10 mouse cellular contexts compared by ENCODE assay signal in the genomic region with DNA sequence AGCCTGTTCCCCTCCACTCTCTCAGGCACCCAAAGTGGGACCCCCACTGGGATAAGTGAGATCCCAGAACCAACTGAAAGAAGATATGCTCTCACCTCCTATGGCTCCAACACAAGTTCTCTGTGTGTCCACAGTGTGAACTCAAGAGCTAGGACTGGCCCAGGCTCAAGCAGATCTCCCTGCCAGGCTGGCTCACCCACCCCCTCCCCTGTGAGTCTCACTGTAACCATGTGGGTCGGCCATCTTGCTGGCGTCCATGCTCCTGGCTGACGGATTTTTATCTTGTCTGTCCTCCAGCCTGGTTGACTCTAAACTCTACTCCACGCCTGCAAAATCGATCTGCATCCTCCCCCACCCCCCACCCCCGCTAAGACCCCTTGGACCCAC. TPM values are rescaled to one million over a fixed set of nuclear protein-coding genes. Genes with fewer than 3 reads are reported as not detected.
A peak's percentile ranks its signal among the peaks of the same experiment; 100 is the strongest.
DNase-seq lines count a peak whose midpoint lies in the region; ATAC-seq lines count a peak whose summit lies in the region.
"Had no signal": no experiment of that assay in that cellular context is flagged by ENCODE, and none has a peak within 500 bp of the region (broad histone marks: within the 10 kb centered on the region; RNA-seq: fewer than 3 reads in every experiment).

No protein-coding gene starts in this region.

- H3K4me3 ChIP-seq in lung, embryonic 16.5 days (ENCODE audit: low read length): no peak overlapping the region
- H3K4me3 ChIP-seq in stomach, embryonic 16.5 days (replicated peaks; ENCODE audit: low read length): no peak overlapping the region
- H3K4me3 ChIP-seq: embryonic facial prominence, embryonic 12.5 days had no signal

- peak overlapping the region; percentile 76 for H3K27ac ChIP-seq in lung, embryonic 16.5 days (ENCODE audit: low read length)
- H3K27ac ChIP-seq in stomach, embryonic 16.5 days (ENCODE audit: low read length): no peak overlapping the region
- H3K27ac ChIP-seq: embryonic facial prominence, embryonic 12.5 days had no signal

- H3K36me3 ChIP-seq in lung, embryonic 16.5 days (ENCODE audit: control insufficient read depth, insufficient read depth, low read length): no peaks in the 10 kb centered on the region
- no peaks in the 10 kb centered on the region for H3K36me3 ChIP-seq in stomach, embryonic 16.5 days (ENCODE audit: control insufficient read depth, insufficient read depth, low read length)
- H3K36me3 ChIP-seq: embryonic facial prominence, embryonic 12.5 days had no signal

- intact Hi-C loops in heart, postnatal 14 days (cut with DNase I): no loop called here
- intact Hi-C loops in heart, postnatal 10 days (cut with DNase I): no loop called here
- intact Hi-C loops in gastrocnemius, postnatal 14 days (cut with DNase I; ENCODE audit: low total_unique reads): no loop called here

- H3K4me2 ChIP-seq in lung, embryonic 16.5 days (ENCODE audit: low read depth, low read length): no peak overlapping the region; the same call in 1 of the 2 replicates
- H3K4me2 ChIP-seq in stomach, embryonic 16.5 days (ENCODE audit: low read depth, low read length): no peak overlapping the region
- H3K4me2 ChIP-seq: embryonic facial prominence, embryonic 12.5 days had no signal

- H3K27me3 ChIP-seq in lung, embryonic 16.5 days (ENCODE audit: control insufficient read depth, insufficient read depth, low read depth, low read length): no peaks in the 10 kb centered on the region
- no peaks in the 10 kb centered on the region for H3K27me3 ChIP-seq in stomach, embryonic 16.5 days (ENCODE audit: control insufficient read depth, insufficient read depth, low read length)
- H3K27me3 ChIP-seq: CH12.LX; embryonic facial prominence, embryonic 12.5 days had no signal

- no peaks in the 10 kb centered on the region for H3K9me3 ChIP-seq in lung, embryonic 16.5 days (ENCODE audit: control insufficient read depth, low read length)
- H3K9me3 ChIP-seq in stomach, embryonic 16.5 days (replicated peaks; ENCODE audit: control insufficient read depth, low read length): no peaks in the 10 kb centered on the region
- H3K9me3 ChIP-seq: embryonic facial prominence, embryonic 12.5 days had no signal

- no peak overlapping the region for H3K9ac ChIP-seq in lung, embryonic 16.5 days (ENCODE audit: low read length)
- no peak overlapping the region for H3K9ac ChIP-seq in stomach, embryonic 16.5 days (ENCODE audit: low read length)
- H3K9ac ChIP-seq: embryonic facial prominence, embryonic 12.5 days had no signal

- WGBS in lung, embryonic 16.5 days: 40% methylated on average over 6 of the region's 6 CpGs
- WGBS in stomach, embryonic 16.5 days: 52% methylated on average over 6 of the region's 6 CpGs

- H3K4me1 ChIP-seq in lung, embryonic 16.5 days (replicated peaks; ENCODE audit: control insufficient read depth, insufficient read depth, low read length): peaks cover 14% of the 10 kb centered on the region
- H3K4me1 ChIP-seq in stomach, embryonic 16.5 days (ENCODE audit: control insufficient read depth, insufficient read depth, low read length): no peaks in the 10 kb centered on the region
- H3K4me1 ChIP-seq: embryonic facial prominence, embryonic 12.5 days had no signal

- DNase-seq in heart, adult 11 months: peak; percentile 93
- no peak for DNase-seq in heart, postnatal 14 days
- no peak for DNase-seq in lung, postnatal 25 days (ENCODE audit: low spot score)
- DNase-seq in heart, postnatal 10 days: peak; percentile 14 to 30
- DNase-seq in ovary, postnatal 36 days (ENCODE audit: low spot score): no peak
- DNase-seq in gastrocnemius, postnatal 14 days: no peak

- 0 out of 2 replicates have a peak, but pooled peaks have one; percentile 4 for ATAC-seq in lung, embryonic 16.5 days (ENCODE audit: low read depth)
- ATAC-seq in stomach, embryonic 16.5 days (ENCODE audit: insufficient read depth, low FRiP score): peak; percentile 2; the same call in 1 of the 2 replicates

RNA-seq across cellular contexts. Expression of a gene that starts 36.1 kb away (rescaled TPM):
- total RNA-seq in heart, postnatal 14 days (2021): under 1 TPM in 1 of 2 experiments, not detected in 1; 0.29 TPM
- polyA plus RNA-seq in lung, embryonic 16.5 days (2015; fragmentation: Nextera tagmentation; extraction: Ambion mirVana): 5.6 and 6.2 TPM in 2 replicates
- under 1 TPM in 1 of 2 experiments, not detected in 1; 0.27 TPM for total RNA-seq in heart, postnatal 10 days (2021)
- polyA plus RNA-seq in stomach, embryonic 16.5 days (2015; fragmentation: Nextera tagmentation; extraction: Ambion mirVana): 2.2 and 2.3 TPM in 2 replicates
- total RNA-seq in gastrocnemius, postnatal 14 days (2021): under 1 TPM; 0.29 to 0.33 TPM

RNA-seq across cellular contexts. Expression of a gene that starts 49.9 kb away (rescaled TPM):
- total RNA-seq in heart, postnatal 14 days (2021): 10 to 100 TPM; 21.8 TPM
- polyA plus RNA-seq in lung, embryonic 16.5 days (2015; fragmentation: Nextera tagmentation; extraction: Ambion mirVana): 3.5 and 3.9 TPM in 2 replicates
- 10 to 100 TPM; 16.2 to 17.4 TPM for total RNA-seq in heart, postnatal 10 days (2021)
- polyA plus RNA-seq in stomach, embryonic 16.5 days (2015; fragmentation: Nextera tagmentation; extraction: Ambion mirVana): 0.46 and 0.69 TPM in 2 replicates
- total RNA-seq in gastrocnemius, postnatal 14 days (2021): 1 to 10 TPM; 5.3 to 6.3 TPM

Comparison
In these comparisons a context has a peak if more than half of its experiments do, and no peak if none do; other contexts are left out.
1. DNase-seq: peak in heart, adult 11 months (single experiment) and heart, postnatal 10 days (2 of 2); none in heart, postnatal 14 days (0 of 2), lung, postnatal 25 days (single experiment), ovary, postnatal 36 days (single experiment) and gastrocnemius, postnatal 14 days (single experiment).